In genomic region chr5:140795176-140795575, GRCm38 (mm10) we compare ENCODE assay signal across 11 mouse cellular contexts. TPM values are rescaled to one million over a fixed set of nuclear protein-coding genes. Genes with fewer than 3 reads are reported as not detected.
DNase-seq lines count a peak whose midpoint lies in the region; ATAC-seq and TF ChIP-seq lines count a peak whose summit lies in the region.
"Had no signal": no experiment of that assay in that cellular context is flagged by ENCODE, and none has a peak within 500 bp of the region (broad histone marks: within the 10 kb centered on the region; RNA-seq: fewer than 3 reads in every experiment).

No protein-coding gene starts in this region.

- ATAC-seq in hindbrain, embryonic 11.5 days (ENCODE audit: low FRiP score) = no peak
- no peak for ATAC-seq in embryonic facial prominence, embryonic 13.5 days (ENCODE audit: insufficient number of reproducible peaks, insufficient read depth, low FRiP score, low TSS enrichment, low read depth)
- no peak for ATAC-seq in hindbrain, postnatal 0 days
- ATAC-seq in megakaryocyte, adult 5-6 weeks (ENCODE audit: poor library complexity, severe bottlenecking) = peak; percentile 65

- H3K9me3 ChIP-seq in hindbrain, embryonic 10.5 days = no peaks in the 10 kb centered on the region
- no peaks in the 10 kb centered on the region for H3K9me3 ChIP-seq in hindbrain, embryonic 11.5 days (ENCODE audit: control insufficient read depth, low read length)
- H3K9me3 ChIP-seq in embryonic facial prominence, embryonic 13.5 days = no peaks in the 10 kb centered on the region
- H3K9me3 ChIP-seq in hindbrain, postnatal 0 days (ENCODE audit: low read length) = no peaks in the 10 kb centered on the region

- no peaks in the 10 kb centered on the region for H3K27me3 ChIP-seq in hindbrain, embryonic 10.5 days (ENCODE audit: insufficient read depth, poor library complexity, severe bottlenecking)
- H3K27me3 ChIP-seq in hindbrain, embryonic 11.5 days (ENCODE audit: control insufficient read depth, insufficient read depth, low read length) = no peaks in the 10 kb centered on the region
- no peaks in the 10 kb centered on the region for H3K27me3 ChIP-seq in embryonic facial prominence, embryonic 13.5 days
- H3K27me3 ChIP-seq in hindbrain, postnatal 0 days (ENCODE audit: insufficient read depth, low read length) = no peaks in the 10 kb centered on the region

- 51% methylated on average over 2 of the region's 2 CpGs for WGBS in hindbrain, embryonic 10.5 days
- WGBS in hindbrain, embryonic 11.5 days = 63% methylated on average over 2 of the region's 2 CpGs
- WGBS in embryonic facial prominence, embryonic 13.5 days = 52% methylated on average over 2 of the region's 2 CpGs
- WGBS in hindbrain, postnatal 0 days = 67% methylated on average over 2 of the region's 2 CpGs

- DNase-seq in hindbrain, embryonic 10.5 days (ENCODE audit: low spot score) = no peak
- no peak for DNase-seq in hindbrain, embryonic 11.5 days (ENCODE audit: low spot score)
- DNase-seq in hindbrain, postnatal 0 days (ENCODE audit: low spot score) = no peak
- no peak for DNase-seq in ovary, adult 18-20 months (ENCODE audit: low spot score)
- no peak for DNase-seq in adrenal gland, postnatal 36 days
- no peak for DNase-seq in thymus, postnatal 36 days
- DNase-seq: cerebellum, adult 11-12 months had no signal

- no peaks in the 10 kb centered on the region; the same call in 1 of the 2 replicates for H3K36me3 ChIP-seq in hindbrain, embryonic 10.5 days
- H3K36me3 ChIP-seq in hindbrain, embryonic 11.5 days (ENCODE audit: control insufficient read depth, insufficient read depth, low read length) = no peaks in the 10 kb centered on the region
- no peaks in the 10 kb centered on the region for H3K36me3 ChIP-seq in embryonic facial prominence, embryonic 13.5 days
- no peaks in the 10 kb centered on the region for H3K36me3 ChIP-seq in hindbrain, postnatal 0 days (ENCODE audit: insufficient read depth, low read length)

- no peak overlapping the region for H3K9ac ChIP-seq in hindbrain, embryonic 11.5 days (ENCODE audit: low read depth, low read length)
- H3K9ac ChIP-seq in embryonic facial prominence, embryonic 13.5 days = no peak overlapping the region
- no peak overlapping the region for H3K9ac ChIP-seq in hindbrain, postnatal 0 days (replicated peaks; ENCODE audit: low read length)

- no peak overlapping the region for H3K4me3 ChIP-seq in hindbrain, embryonic 10.5 days
- H3K4me3 ChIP-seq in hindbrain, embryonic 11.5 days (ENCODE audit: low read depth, low read length) = no peak overlapping the region
- H3K4me3 ChIP-seq in embryonic facial prominence, embryonic 13.5 days = no peak overlapping the region
- H3K4me3 ChIP-seq in hindbrain, postnatal 0 days (ENCODE audit: low read length) = no peak overlapping the region
- H3K4me3 ChIP-seq: erythroblast, embryonic 14.5 days; myocyte had no signal

- peaks cover 59% of the 10 kb centered on the region for H3K4me1 ChIP-seq in hindbrain, embryonic 10.5 days (replicated peaks)
- H3K4me1 ChIP-seq in hindbrain, embryonic 11.5 days (replicated peaks; ENCODE audit: control insufficient read depth, insufficient read depth, low read length) = 0 out of 2 replicates have a peak, but pooled peaks cover 2% of the 10 kb centered on the region
- peaks cover 65% of the 10 kb centered on the region for H3K4me1 ChIP-seq in embryonic facial prominence, embryonic 13.5 days
- peaks cover 33% of the 10 kb centered on the region for H3K4me1 ChIP-seq in hindbrain, postnatal 0 days (ENCODE audit: insufficient read depth, low read length)

- 0 out of 2 replicates have a peak overlapping the region, but pooled peaks have one; percentile 13 for H3K27ac ChIP-seq in hindbrain, embryonic 10.5 days
- H3K27ac ChIP-seq in hindbrain, embryonic 11.5 days (ENCODE audit: low read depth, low read length) = no peak overlapping the region
- H3K27ac ChIP-seq in embryonic facial prominence, embryonic 13.5 days = peak overlapping the region; percentile 5
- peak overlapping the region; percentile 32; the same call in 1 of the 2 replicates for H3K27ac ChIP-seq in hindbrain, postnatal 0 days

- no peak for TF ChIP-seq CTCF in hindbrain, postnatal 0 days (IDR thresholded peaks at IDR 0.05; ENCODE audit: low read depth)

- H3K4me2 ChIP-seq in hindbrain, embryonic 11.5 days (replicated peaks; ENCODE audit: low read depth, low read length) = no peak overlapping the region
- no peak overlapping the region for H3K4me2 ChIP-seq in embryonic facial prominence, embryonic 13.5 days
- no peak overlapping the region for H3K4me2 ChIP-seq in hindbrain, postnatal 0 days (ENCODE audit: low read depth, low read length)

RNA-seq across cellular contexts. Expression of gene Gna12, which starts 35.1 kb away (rescaled TPM):
- polyA plus RNA-seq in hindbrain, embryonic 10.5 days (2016; fragmentation: Nextera tagmentation; extraction: Ambion mirVana) = 9.9 and 11.3 TPM in 2 replicates
- 17.2 and 32.3 TPM in 2 replicates for polyA plus RNA-seq in hindbrain, embryonic 11.5 days (2014; fragmentation: Nextera tagmentation; extraction: Ambion mirVana)
- polyA plus RNA-seq in embryonic facial prominence, embryonic 13.5 days (2015; fragmentation: Nextera tagmentation; extraction: Ambion mirVana) = 9.3 and 14.3 TPM in 2 replicates
- 201 and 208 TPM in 2 replicates for total RNA-seq in hindbrain, postnatal 0 days (2014; rRNA removed)
- 32.8 and 35.9 TPM in 2 replicates for polyA plus RNA-seq in hindbrain, postnatal 0 days (2015; fragmentation: Nextera tagmentation; extraction: Ambion mirVana)
- total RNA-seq in megakaryocyte, adult 5-6 weeks (2015) = 21.0 and 24.6 TPM in 2 replicates
- 15.9 and 20.3 TPM in 2 replicates for total RNA-seq in megakaryocyte, adult 5-6 weeks (2017)
- total RNA-seq in adrenal gland, postnatal 36 days (2021) = 100 to 1,000 TPM; 119 to 155 TPM
